Mouse (Mus musculus) adrenal gland, adult 2 months (tissue): Measurements from ENCODE around the gene Clrn2. TPM values are rescaled to one million over a fixed set of nuclear protein-coding genes. Genes with fewer than 3 reads are reported as not detected.

ENCODE experiments used
- DNase-seq: peaks from one replicate; pipeline ENCODE4 v3.0.0; 2021
- polyA plus RNA-seq: library from polyadenylated mRNA; depleted of rRNA; stranded (reverse); fragments of >200 nt; gene quantifications from 2 replicates; pipeline ENCODE4 v1.2.3, GENCODE M21; 2012
- total RNA-seq, 2 experiments: library from RNA; stranded (reverse); gene quantifications; 2 replicates each; pipeline ENCODE4 v1.2.3; 2021

Clrn2 gene
- total and polyA plus RNA-seq, 3 experiments = not detected

DNA sequence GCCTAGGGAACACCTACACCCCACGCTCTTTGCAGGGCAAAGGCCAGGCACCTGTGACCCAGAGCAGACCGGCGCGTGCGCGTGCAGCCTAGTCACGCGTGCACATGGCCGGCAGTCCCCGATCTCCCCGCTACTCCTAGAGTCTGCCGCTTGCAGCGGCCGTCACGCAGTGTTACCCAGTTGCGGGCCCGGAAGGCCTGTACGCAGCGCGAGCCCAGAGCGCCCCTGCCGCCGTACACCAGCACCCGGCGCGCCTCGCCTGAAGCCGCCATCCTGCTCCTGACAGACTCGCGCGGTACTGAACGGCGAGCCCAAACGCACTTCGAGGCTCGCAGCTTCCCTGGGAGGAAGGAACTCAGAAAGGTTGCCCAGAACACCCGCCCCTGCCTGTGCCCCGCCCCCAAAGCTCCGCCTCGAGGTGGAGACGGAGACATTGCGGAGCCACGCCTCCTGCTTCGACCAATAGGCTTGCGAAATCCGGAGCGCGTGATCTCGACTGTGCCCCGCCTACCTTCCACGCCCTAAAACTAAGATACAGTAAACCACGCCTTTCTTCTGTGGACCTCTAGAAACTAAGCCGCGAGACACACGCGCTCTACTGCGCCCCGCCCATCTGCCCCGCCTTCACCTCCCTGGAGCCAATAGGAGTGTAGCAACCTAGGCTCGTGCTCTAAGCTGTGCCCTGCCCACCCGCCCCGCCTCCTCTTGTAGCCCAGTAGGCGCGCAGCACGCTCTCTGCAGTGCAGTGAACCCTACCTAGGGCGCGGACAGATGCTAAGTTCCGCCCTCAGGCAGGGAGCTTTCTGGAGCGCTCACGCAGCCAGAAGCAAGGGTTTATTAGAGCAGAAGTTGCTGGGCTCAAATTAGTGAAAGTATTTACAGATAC, 3.5 kb upstream of the Clrn2 start, which contains the start of gene Qdpr:
TSS of gene Qdpr (minus strand) at position 406 of the 886 bp plus-strand sequence.
- peak; percentile 96 for DNase-seq

- DNase-seq = no peak
Observed at GRCm38 (mm10) chr5:45454456-45454855, 905 bp downstream of the Clrn2 start.

DNA sequence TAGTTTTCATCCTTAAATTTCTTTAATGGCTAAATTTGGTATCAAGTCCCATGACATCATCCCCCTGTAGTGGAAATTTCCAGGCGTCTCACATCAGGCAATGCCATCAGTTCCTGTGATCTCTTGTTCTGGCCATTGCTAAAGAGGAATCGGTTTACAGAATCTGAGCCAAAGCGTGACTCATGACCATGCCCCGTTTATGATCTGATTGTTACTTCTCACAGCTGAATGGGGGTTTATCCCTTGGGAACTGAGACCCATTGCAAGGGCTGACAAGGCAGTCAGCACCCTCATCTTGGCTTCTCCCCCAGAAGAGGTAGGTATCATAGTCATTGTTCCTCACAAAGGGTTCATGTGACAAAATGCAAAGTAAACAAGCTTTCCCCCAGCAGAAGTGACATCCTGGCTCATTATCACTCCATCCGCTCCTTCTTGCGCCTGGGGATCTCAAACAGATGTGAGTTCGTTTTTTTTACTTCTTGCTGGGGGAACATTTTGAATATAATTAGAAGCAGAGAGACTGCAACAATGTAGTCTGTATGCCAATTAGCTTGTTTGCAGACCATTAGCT, 19.4 kb downstream of the Clrn2 start:
- peak; percentile 57 for DNase-seq

GRCm38 (mm10) chr5:45473521-45473920, 20.0 kb downstream of the Clrn2 start:
- DNase-seq = no peak

- DNase-seq = peak; percentile 38
Observed at GRCm38 (mm10) chr5:45474215-45474614, 20.7 kb downstream of the Clrn2 start.

GRCm38 (mm10) chr5:45474758-45475157, 21.2 kb downstream of the Clrn2 start:
- DNase-seq = no peak

DNA sequence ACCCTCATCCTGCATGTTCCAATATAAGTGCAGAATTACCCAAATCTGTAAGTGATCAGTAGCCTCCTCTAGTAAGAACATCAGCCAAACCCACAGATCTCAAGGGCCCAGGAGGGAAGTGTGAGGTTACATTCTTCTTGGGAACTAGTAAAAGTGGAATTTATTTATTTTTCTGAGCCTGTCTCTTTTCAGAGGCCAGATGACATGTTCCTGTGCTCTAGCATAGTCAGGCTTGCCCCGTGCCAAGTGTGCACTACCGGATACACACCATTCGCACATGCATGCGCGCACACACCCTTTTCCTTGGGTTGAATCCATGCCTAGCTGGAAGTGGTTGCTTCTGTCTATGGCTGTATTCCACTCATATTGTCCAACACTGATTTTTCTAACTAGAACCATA, 22.2 kb downstream of the Clrn2 start:
- no peak for DNase-seq

DNA sequence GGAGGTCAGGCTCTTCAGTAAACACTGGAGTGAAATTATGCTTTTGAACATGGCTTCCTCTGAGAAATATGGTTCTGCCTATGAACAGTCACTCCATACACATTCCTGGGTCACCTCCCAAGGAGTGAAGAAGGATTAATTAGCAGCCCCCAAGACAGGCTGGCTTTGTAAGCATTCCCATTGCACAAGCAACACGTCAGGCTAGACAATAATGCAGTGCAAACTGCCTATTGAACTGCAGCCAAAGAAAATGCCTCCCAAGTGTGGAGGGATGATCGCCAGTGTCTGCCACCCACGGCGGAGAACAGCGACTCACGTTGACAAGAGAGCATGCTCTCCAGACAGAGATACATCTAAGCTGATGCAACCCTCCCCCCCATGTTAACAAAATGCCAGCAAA, 22.7 kb downstream of the Clrn2 start:
- no peak for DNase-seq

DNA sequence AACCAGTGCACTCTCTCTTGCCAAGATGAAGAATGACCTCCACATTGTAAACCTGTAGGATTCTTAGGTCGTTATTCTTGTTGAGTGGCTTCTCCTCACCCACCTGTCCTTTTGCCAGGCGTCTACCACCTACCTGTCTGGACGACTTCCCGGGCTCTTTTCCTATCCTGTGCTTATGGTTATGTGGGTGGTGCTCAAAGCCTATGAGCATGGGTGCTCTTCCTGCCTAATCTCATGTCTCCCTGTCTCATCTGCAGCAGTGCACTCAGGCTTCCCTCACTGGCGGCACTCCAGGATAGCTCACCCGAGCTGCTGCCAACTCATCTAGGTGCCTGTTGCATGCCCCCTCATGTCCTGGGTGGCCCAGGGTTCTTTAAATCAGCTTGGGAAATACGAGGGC, 24.1 kb downstream of the Clrn2 start:
- DNase-seq = no peak

DNA sequence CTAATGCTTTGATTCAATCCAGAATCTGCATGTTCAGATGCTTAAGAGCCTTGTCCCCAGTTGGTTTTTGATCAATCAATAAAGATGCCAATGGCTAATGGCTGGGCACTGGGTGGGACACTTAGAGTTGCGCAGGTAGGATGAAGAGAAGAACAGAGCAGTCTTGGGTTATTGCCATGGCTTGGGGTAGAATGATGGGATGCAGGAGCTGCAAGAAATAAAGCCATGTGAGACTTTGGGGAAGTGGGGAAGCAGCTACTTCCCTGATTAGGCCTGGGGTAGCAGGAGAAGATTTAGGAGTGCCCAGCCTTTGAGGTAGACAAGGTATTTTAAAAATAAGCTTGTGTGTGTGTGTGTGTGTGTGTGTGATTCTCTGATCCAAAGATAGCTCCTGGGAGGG, 26.5 kb downstream of the Clrn2 start:
- no peak for DNase-seq

- no peak for DNase-seq
Observed at GRCm38 (mm10) chr5:45481125-45481524, 27.6 kb downstream of the Clrn2 start.

DNA sequence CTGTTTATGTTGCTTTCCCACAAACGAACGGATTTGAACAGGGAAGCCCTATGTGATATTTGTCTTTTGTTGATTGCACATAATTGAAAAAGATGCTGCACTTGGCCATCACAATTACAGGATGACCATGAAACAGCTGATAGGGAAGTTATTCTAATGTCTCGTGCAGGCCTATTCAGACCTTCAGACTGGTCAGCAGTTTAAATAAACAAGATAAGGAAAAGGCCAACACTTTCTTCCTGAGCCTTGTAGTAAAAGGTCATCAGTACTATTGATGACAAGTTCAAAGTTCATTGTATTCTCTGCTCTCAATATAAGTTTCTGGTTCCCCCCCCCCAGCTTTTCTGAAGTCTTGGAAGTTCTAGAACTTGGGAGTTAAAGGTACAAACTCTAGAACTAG, 29.1 kb downstream of the Clrn2 start:
- DNase-seq = no peak

GRCm38 (mm10) chr5:45483654-45484053, 30.1 kb downstream of the Clrn2 start:
- DNase-seq = no peak

DNA sequence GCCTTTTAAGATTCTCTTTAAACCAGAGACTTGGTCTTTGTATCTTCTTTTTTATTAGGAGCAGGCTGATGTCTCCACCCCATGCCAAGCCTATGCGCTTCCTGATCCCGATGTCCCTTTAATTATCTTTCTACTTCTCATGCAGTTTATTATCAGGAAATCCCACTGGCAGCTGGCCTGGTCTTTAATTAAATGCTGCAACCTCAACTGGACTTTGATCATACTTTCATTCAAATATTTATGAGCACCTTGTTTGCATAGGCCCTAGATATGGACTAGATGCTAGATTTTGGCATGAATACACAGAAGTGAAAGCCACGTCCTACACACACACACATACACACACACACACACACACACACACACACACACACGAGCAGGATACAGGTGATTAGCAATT, 38.2 kb downstream of the Clrn2 start:
- DNase-seq = no peak

- DNase-seq = peak; percentile 100
Observed at GRCm38 (mm10) chr5:45493191-45494092, 39.9 kb downstream of the Clrn2 start, which contains the start of gene Lap3. Gene Lap3 (plus strand): TSS chr5:45493374.

DNA sequence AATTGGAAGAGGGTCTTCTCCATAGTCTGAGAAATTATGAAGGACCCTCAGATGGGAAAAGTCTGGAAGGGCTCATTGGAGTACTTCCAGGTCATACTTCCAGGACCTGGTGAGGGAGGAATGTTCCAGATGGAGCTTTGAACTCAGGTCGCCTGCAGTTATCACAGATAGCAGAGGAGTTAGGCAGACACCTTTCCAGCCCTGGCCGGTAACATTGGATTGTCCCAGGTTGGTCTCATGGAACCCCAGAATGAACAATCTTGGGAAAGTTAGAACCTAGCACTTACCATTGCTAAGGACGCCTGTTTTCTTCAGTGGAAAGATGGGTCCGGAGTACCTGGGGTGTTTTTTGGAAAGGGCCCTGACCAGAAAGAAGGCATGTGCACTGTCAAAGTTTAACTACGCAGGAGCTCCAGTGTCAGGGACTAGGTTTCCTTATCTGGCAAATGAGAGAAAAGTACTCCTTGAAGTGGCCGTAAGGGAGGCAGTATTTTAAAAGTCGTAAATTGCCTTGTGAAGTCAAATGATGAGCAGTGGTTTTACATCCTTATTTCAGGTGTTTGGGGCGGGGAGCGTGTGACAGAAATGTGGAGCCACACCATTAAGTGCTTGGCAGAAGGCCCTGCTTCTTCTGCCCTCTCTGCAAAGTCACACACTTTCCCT, 40.7 kb downstream of the Clrn2 start:
- no peak for DNase-seq

GRCm38 (mm10) chr5:45495429-45495975, 42.0 kb downstream of the Clrn2 start:
- DNase-seq = no peak

GRCm38 (mm10) chr5:45496042-45496441, 42.5 kb downstream of the Clrn2 start:
- no peak for DNase-seq

GRCm38 (mm10) chr5:45496479-45496878, 42.9 kb downstream of the Clrn2 start:
- DNase-seq = no peak

DNA sequence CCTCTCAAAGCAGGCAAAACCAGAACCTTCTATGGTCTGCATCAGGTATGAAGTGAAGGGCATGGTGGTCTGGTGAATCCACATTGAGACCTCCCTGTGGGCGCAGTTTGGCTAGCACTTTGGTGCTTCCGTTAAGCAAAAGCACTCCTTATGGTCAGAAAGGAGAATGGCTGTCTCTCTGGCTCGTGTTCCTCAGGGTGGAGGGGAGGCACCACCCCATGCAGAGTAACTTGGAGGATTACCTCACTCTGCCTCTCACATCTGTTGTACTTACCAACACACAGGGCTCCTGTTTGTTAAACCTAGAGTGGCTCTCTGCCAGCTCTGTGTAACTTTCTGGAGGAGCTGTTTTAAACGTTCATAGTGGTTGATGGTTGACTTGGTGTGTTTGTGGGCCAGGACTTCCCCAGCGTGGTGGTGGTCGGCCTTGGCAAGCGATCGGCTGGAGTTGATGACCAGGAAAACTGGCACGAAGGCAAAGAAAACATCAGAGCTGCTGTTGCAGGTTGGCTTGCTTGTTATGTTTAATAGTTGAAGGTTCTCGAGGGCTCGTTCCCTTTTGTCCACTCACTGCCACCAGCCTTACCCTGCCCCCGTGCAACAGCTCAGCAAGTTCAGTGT, 43.5 kb downstream of the Clrn2 start:
- DNase-seq = no peak

GRCm38 (mm10) chr5:45497564-45497963, 44.0 kb downstream of the Clrn2 start:
- DNase-seq = no peak
